Mouse (Mus musculus) testis, adult 2 months (tissue): ENCODE measurements around the gene Fcrl6.

ENCODE experiments used
- CTCF ChIP-seq: fragments of 200-500 bp; IDR thresholded peaks from 2 replicates; pipeline ENCODE4 v1.5.1; 2012; ENCODE audit warnings: low read depth, mild to moderate bottlenecking, inconsistent platforms, low read length, moderate library complexity; ENCODE audit not compliant: control insufficient read depth, insufficient read depth, insufficient replicate concordance
- POLR2A ChIP-seq: fragments of 200-500 bp; IDR thresholded peaks from 2 replicates; pipeline ENCODE4 v1.6.1; 2012; ENCODE audit warnings: low read depth, mild to moderate bottlenecking, inconsistent platforms, low read length, moderate library complexity; ENCODE audit not compliant: control insufficient read depth

DNA sequence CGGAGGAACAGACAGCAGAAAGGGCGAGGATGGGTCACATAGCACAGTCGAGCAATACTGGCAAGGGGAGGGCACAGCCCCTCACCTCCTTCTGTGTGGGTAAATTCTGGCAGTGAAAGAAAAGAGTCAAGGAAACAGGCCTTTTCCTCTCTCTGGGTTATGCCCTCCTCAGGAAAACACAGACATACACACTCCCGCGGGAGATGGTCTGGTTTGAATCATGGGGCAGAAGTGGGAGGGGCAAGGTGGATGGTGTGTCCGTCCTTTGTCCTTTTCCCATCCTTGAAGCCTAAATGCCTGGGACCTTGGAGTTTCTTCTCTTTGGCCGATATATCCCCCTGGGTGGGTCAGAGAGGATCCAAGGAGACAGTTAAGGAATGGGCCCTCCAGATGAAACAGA is 27.5 kb upstream of the Fcrl6 start:
- TF ChIP-seq CTCF (no peak), POLR2A (no peak)
